Mouse (Mus musculus) liver, postnatal 0 days (tissue): ENCODE data around the gene 5730522E02Rik. TPM values are rescaled to one million over a fixed set of nuclear protein-coding genes. Genes with fewer than 3 reads are reported as not detected.
A peak's percentile ranks its signal among the peaks of the same experiment; 100 is the strongest.

ENCODE experiments used
- ATAC-seq: fragments of 200-750 bp; cut with Nextera tagmentation; 2 replicates; pipeline ENCODE4 v1.8.0; 2017; ENCODE audit warnings: mild to moderate bottlenecking, moderate library complexity
- DNase-seq: peaks from one replicate; pipeline ENCODE4 v3.0.0-alpha.2; 2016
- H3K27ac ChIP-seq: fragments of 300-500 bp; sonication (generic); 2 replicates; pipeline ENCODE4 v1.5.1; 2014; ENCODE audit warnings: antibody characterized with exemption, moderate library complexity, mild to moderate bottlenecking, low read depth
- H3K27me3 ChIP-seq: fragments of 300-500 bp; sonication (generic); 2 replicates; pipeline ENCODE4 v1.6.1; 2014; ENCODE audit warnings: low read length, control low read depth, mixed read lengths; ENCODE audit not compliant: insufficient read depth
- H3K36me3 ChIP-seq: fragments of 300-500 bp; sonication (generic); replicated peaks from 2 replicates; pipeline ENCODE4 v1.6.1; 2014; ENCODE audit warnings: mild to moderate bottlenecking, control low read depth, low read length, moderate library complexity, mixed read lengths; ENCODE audit not compliant: insufficient read depth
- H3K4me1 ChIP-seq: fragments of 300-500 bp; sonication (generic); 2 replicates; pipeline ENCODE4 v1.6.1; 2014; ENCODE audit warnings: antibody characterized with exemption, mild to moderate bottlenecking, control low read depth; ENCODE audit not compliant: insufficient read depth
- H3K4me2 ChIP-seq: fragments of 300-500 bp; sonication (generic); 2 replicates; pipeline ENCODE4 v1.6.1; 2014; ENCODE audit warnings: low read depth, mild to moderate bottlenecking, low read length, moderate library complexity, mixed read lengths
- H3K4me3 ChIP-seq: fragments of 300-500 bp; sonication (generic); 2 replicates; pipeline ENCODE4 v1.5.1; 2014; ENCODE audit warnings: low read depth, low read length
- H3K9ac ChIP-seq: fragments of 300-500 bp; sonication (generic); replicated peaks from 2 replicates; pipeline ENCODE4 v1.6.1; 2014; ENCODE audit warnings: mild to moderate bottlenecking, moderate library complexity
- H3K9me3 ChIP-seq: fragments of 300-500 bp; sonication (generic); 2 replicates; pipeline ENCODE4 v1.6.1; 2016; ENCODE audit warnings: mild to moderate bottlenecking, control low read depth, low read length, mixed read lengths
- CTCF ChIP-seq: sonication (generic); IDR thresholded peaks from 2 replicates; pipeline ENCODE4 v1.5.1; 2016; ENCODE audit warnings: antibody characterized with exemption, low read depth
- EP300 ChIP-seq: IDR thresholded peaks from 2 replicates; pipeline ENCODE4 v1.6.1; 2016; ENCODE audit warnings: antibody characterized with exemption, low read depth, mild to moderate bottlenecking
- WGBS: fragments of 180-500 bp; shearing (Covaris S2); extraction: QIAGEN DNeasy Blood & Tissue Kit; methylation state at CpG from one replicate; pipeline ENCODE4 v1.1.7; 2014; ENCODE audit not compliant: insufficient replicate concordance; 5-methylcytosine and 5-hydroxymethylcytosine counted together
- polyA plus RNA-seq: library from polyadenylated mRNA; unstranded; fragments of >200 nt; fragmentation: Nextera tagmentation; extraction: Ambion mirVana; gene quantifications from 2 replicates; pipeline ENCODE4 v1.2.1, GENCODE M21; 2015

5730522E02Rik gene
- polyA plus RNA-seq, 1 experiment from 2014 or later = 0.68 TPM

- Histone ChIP-seq H3K27me3 (no peaks in the 10 kb centered on the region), H3K27ac (no peak overlapping the region), H3K9me3 (no peaks in the 10 kb centered on the region), H3K4me3 (no peak overlapping the region), H3K4me1 (no peaks in the 10 kb centered on the region), H3K9ac (no peak overlapping the region), H3K4me2 (no peak overlapping the region), H3K36me3 (no peaks in the 10 kb centered on the region)
- TF ChIP-seq CTCF = peak; percentile 57
- TF ChIP-seq EP300 = no peak
- DNase-seq (no peak), ATAC-seq (no peak)
- 45% methylated on average over 8 of the region's 8 CpGs for WGBS
Measured at GRCm38 (mm10) chr11:26073638-26074294, 136.8 kb downstream of the 5730522E02Rik start.

- no peaks in the 10 kb centered on the region for H3K27me3 ChIP-seq
- H3K4me3 ChIP-seq = no peak overlapping the region
- H3K4me1 ChIP-seq = no peaks in the 10 kb centered on the region
- DNase-seq (no peak), ATAC-seq (no peak)
- H3K9me3 ChIP-seq = no peaks in the 10 kb centered on the region
- no peaks in the 10 kb centered on the region for H3K36me3 ChIP-seq
- no peak overlapping the region for H3K4me2 ChIP-seq
- no peak for TF ChIP-seq EP300
- no peak for TF ChIP-seq CTCF
- no peak overlapping the region for H3K27ac ChIP-seq
- H3K9ac ChIP-seq = no peak overlapping the region
- WGBS = 61% methylated on average over 4 of the region's 4 CpGs
Measured at GRCm38 (mm10) chr11:26072101-26072500, 138.5 kb downstream of the 5730522E02Rik start.

GRCm38 (mm10) chr11:26063252-26063651 is 147.3 kb downstream of the 5730522E02Rik start:
- no peak overlapping the region for H3K4me2 ChIP-seq
- H3K4me3 ChIP-seq = no peak overlapping the region
- no peak for ATAC-seq
- no peaks in the 10 kb centered on the region for H3K9me3 ChIP-seq
- TF ChIP-seq CTCF (no peak), EP300 (no peak)
- 57% methylated on average over 2 of the region's 2 CpGs for WGBS
- H3K27ac ChIP-seq = no peak overlapping the region
- DNase-seq = no peak
- no peak overlapping the region for H3K9ac ChIP-seq
- no peaks in the 10 kb centered on the region for H3K27me3 ChIP-seq
- no peaks in the 10 kb centered on the region for H3K36me3 ChIP-seq
- no peaks in the 10 kb centered on the region for H3K4me1 ChIP-seq

- H3K9ac ChIP-seq = no peak overlapping the region
- DNase-seq (no peak), ATAC-seq (no peak)
- TF ChIP-seq EP300 (no peak), CTCF (no peak)
- H3K4me3 ChIP-seq = no peak overlapping the region
- no peak overlapping the region for H3K4me2 ChIP-seq
- H3K36me3 ChIP-seq = no peaks in the 10 kb centered on the region
- H3K4me1 ChIP-seq = no peaks in the 10 kb centered on the region
- H3K27me3 ChIP-seq = no peaks in the 10 kb centered on the region
- 80% methylated on average over 8 of the region's 8 CpGs for WGBS
- no peak overlapping the region for H3K27ac ChIP-seq
- H3K9me3 ChIP-seq = no peaks in the 10 kb centered on the region
Measured at GRCm38 (mm10) chr11:26061471-26062137, 149.0 kb downstream of the 5730522E02Rik start.

GRCm38 (mm10) chr11:26013527-26013926 is 197.0 kb downstream of the 5730522E02Rik start:
- Histone ChIP-seq H3K4me3 (no peak overlapping the region), H3K9me3 (no peaks in the 10 kb centered on the region), H3K27me3 (no peaks in the 10 kb centered on the region), H3K36me3 (no peaks in the 10 kb centered on the region), H3K27ac (no peak overlapping the region), H3K4me2 (no peak overlapping the region), H3K9ac (no peak overlapping the region), H3K4me1 (no peaks in the 10 kb centered on the region)
- DNase-seq = no peak
- WGBS = 60% methylated on average over 2 of the region's 2 CpGs
- TF ChIP-seq CTCF = no peak
- no peak for ATAC-seq

GRCm38 (mm10) chr11:26004018-26004417 is 206.5 kb downstream of the 5730522E02Rik start:
- DNase-seq = no peak
- Histone ChIP-seq H3K9ac (no peak overlapping the region), H3K9me3 (no peaks in the 10 kb centered on the region), H3K4me3 (no peak overlapping the region), H3K27me3 (no peaks in the 10 kb centered on the region), H3K4me2 (no peak overlapping the region), H3K27ac (no peak overlapping the region), H3K4me1 (no peaks in the 10 kb centered on the region), H3K36me3 (no peaks in the 10 kb centered on the region)
- TF ChIP-seq CTCF (no peak), EP300 (no peak)
- ATAC-seq = no peak
- 69% methylated on average over 4 of the region's 4 CpGs for WGBS
